Mouse (Mus musculus) gastrocnemius, adult 18-20 months (tissue): ENCODE measurements around the gene Efcc1. TPM values are rescaled to one million over a fixed set of nuclear protein-coding genes. Genes with fewer than 3 reads are reported as not detected.

Source experiments
- DNase-seq: peaks from one replicate; pipeline ENCODE4 v3.0.0; 2021; ENCODE audit warnings: low spot score
- long read RNA-seq, 2 experiments: library from polyadenylated mRNA; stranded (forward); transcript quantifications; one replicate each; pipeline ENCODE4 v2.0.0; 2021
- total RNA-seq, 2 experiments: library from RNA; stranded (reverse); gene quantifications; 2 replicates each; pipeline ENCODE4 v1.2.3; 2021

Gene Efcc1
- total RNA-seq: under 1 TPM; 0.66 to 0.74 TPM
- long read RNA-seq, experiment 1, partial matches to known transcripts: 0 of 2 reads
- long read RNA-seq, experiment 1, other reads (novel, unspliced or antisense): 2 of 2 reads
- long read RNA-seq, experiment 2, partial matches to known transcripts: 0 of 1 reads
- long read RNA-seq, experiment 2, other reads (novel, unspliced or antisense): 0 of 1 reads

DNA sequence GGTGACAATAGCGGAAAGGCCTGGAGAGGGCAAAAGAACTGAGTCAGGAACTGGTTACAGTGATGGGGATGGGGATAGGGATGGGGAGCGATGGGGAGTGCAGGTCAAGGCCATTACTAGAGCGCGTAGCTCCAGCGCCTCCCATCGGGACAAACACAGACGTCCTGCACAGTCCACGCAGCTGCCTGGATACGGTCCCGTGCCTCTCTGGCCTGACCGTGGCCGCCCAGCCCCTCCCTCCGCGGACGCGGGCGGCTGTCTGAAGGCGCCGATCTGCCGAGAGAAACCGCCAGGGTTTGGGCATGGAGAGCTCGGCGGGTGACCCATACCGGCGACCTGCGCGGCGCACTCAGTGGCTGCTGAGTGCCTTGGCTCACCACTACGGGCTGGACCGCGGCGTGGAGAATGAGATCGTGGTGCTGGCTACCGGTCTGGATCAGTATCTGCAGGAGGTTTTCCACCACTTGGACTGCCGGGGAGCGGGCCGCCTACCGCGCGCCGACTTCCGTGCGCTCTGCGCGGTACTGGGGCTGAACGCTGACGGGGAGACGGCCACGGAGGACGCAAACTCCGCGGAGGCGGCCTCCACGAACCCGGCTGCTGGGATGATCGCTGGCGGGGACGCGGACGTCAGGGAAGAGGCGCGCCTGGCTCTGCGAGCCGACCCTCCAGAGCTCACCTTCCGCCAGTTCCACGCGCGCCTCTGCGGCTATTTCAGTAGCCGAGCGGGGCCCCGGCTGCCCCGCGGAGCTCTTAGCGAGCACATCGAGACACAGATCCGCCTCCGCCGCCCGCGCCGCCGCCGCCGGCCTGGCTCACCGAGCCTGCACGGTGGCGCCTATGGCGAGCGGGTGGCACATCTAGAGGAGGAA lies at the start of gene Efcc1:
TSS of gene Efcc1 (plus strand) at position 279 of the 872 bp plus-strand sequence.
- DNase-seq: peak; percentile 54

DNA sequence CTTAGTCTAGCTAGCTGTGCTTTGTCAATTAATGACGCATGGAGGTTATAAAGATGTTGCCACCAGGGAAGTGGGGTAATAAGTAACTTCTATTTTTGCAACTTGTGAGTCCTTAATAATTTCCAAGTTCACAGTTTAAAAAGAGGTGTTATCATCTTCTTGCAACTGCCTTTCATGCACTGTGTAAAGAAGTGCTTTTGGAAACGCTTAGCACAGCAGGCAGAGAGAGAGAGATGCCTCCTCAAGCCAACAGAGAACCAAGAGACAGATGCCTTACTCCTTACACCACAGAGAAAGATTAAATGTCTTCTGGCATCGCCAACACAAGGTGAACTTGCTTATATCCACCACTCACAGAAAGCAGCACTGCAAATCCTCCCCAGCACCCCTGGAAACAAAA lies 34.7 kb upstream of the Efcc1 start:
- DNase-seq: no peak

DNA sequence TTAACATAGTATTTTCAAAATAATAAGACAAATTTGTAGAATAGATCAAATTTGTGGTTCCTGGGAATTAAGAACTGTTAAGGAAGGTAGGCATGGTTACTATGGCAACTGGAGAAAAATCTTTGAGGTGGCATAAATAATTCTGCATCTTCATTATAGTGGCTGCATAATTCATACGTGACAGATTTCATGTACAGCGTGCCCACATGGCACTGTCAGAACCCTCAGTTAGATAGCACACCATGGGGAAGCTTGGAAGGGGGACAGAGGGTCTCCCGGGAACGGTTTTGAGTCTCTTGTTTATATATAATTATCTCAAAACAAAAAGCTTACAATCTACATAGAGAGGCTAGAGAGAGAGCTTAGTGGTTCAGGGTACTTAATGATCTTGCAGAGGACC lies 34.1 kb upstream of the Efcc1 start:
- no peak for DNase-seq

- peak; percentile 17 for DNase-seq
These were observed 24.4 kb upstream of the Efcc1 start for GRCm38 (mm10) chr6:87706246-87706645.

- no peak for DNase-seq
These were observed 18.4 kb upstream of the Efcc1 start for GRCm38 (mm10) chr6:87712311-87712710.

DNA sequence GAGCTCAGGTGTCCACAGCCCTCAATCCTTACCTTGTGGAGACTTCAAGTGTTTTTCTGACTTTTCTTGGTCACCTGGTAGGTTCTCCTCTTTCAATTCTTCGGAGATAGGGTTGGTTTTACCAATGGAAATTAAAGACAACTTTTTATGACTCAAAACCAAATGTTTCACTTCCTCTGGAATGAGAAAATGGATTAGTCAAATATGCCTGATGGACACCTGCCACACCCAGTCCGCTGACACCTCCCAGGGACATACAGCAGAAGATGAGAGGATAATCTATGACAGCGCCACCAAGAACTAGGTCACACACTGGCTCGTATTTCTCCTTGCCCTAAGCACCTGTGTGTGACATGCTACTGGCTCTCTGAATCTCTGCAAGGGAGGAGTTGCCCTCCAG lies 16.6 kb upstream of the Efcc1 start:
- no peak for DNase-seq

DNA sequence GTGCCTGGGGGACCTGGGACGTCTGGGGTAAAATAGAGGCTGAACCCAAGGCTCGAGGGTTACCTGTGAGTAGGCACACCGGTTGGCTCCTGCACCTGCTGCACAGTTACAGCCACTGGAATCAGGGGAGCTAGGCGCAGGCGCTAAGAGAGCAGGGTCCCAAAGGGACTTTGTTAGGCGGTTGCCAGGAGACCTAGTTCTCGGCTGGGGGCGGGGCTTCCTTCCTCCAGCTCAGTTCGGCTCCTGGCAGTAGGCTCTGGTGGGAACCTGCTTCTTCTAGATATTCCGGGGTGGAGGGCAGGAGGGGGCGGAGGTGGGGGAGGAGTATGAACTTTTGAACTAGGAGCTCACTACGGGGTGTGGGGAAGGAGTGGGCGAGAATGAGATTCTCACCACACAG lies 8.0 kb upstream of the Efcc1 start:
- no peak for DNase-seq

- no peak for DNase-seq
These were observed 5.3 kb upstream of the Efcc1 start for GRCm38 (mm10) chr6:87725267-87725912.

DNA sequence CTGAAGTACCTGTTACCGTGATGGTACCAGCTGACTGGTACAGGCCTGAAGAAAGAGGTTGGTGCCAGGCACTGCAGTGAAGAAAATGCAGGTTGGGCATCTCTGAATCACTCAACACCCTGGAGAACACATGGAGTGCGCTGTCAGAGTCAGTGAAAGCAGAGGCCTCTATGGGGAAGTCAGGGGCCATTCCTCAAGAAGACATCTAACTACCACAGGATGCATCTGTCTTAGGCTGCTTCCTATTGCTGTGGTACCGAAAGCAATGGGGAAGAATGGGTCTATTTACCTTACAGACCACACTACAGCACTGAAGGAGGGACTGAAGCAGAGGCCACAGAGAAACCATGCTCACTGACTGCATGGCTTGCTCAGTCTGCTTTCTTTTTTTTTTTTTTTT lies 2.6 kb upstream of the Efcc1 start:
- DNase-seq: no peak

GRCm38 (mm10) chr6:87730141-87730540 lies 528 bp upstream of the Efcc1 start:
- no peak for DNase-seq

- DNase-seq: no peak
These were observed 910 bp downstream of the Efcc1 start for GRCm38 (mm10) chr6:87731463-87732095.

GRCm38 (mm10) chr6:87732151-87733011 lies 1.7 kb downstream of the Efcc1 start:
- DNase-seq: no peak

- DNase-seq: peak; percentile 58
These were observed 2.7 kb downstream of the Efcc1 start for GRCm38 (mm10) chr6:87733131-87733930.

DNA sequence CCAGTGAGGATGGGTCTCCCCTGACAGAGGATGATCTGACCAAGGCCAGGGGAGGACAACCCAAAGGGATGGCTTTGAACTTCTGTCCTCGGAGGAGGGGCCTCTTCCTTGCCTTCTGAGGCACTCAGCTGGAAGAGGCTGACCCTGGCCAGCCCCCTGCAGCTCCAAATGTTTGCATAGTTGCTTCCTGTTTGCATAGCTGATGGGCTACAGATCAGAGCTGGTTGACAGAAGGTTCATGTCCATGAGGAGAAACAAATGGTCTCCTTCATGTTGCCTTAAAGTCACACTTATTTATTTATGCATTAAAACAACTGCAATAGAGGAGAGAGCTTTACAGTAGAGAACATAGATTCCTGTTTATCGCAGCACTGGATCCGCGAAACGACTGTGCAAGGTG lies 3.5 kb downstream of the Efcc1 start:
- no peak for DNase-seq

GRCm38 (mm10) chr6:87736923-87737322 lies 6.3 kb downstream of the Efcc1 start:
- no peak for DNase-seq

- DNase-seq: no peak
These were observed 7.4 kb downstream of the Efcc1 start for GRCm38 (mm10) chr6:87737921-87738626.

DNA sequence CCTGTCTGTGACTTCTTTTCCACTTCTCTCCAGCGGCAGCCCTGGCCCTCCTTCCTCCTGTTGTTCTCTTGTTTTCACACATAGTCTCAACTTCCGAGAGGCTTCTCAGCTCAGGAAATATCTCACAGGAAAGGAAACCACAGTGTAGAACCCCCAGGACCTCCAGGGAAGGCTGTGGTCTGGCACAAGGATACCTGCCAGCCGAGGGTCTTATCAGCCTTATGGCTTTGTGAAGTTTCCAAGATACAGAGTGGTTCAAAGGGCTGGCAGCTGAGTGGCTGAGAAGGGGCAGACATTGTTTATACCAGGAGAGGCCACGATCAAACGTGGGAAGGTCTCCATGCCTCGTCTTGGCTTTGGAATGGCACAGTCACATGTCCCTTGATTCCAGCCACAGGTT lies 9.2 kb downstream of the Efcc1 start:
- no peak for DNase-seq

DNA sequence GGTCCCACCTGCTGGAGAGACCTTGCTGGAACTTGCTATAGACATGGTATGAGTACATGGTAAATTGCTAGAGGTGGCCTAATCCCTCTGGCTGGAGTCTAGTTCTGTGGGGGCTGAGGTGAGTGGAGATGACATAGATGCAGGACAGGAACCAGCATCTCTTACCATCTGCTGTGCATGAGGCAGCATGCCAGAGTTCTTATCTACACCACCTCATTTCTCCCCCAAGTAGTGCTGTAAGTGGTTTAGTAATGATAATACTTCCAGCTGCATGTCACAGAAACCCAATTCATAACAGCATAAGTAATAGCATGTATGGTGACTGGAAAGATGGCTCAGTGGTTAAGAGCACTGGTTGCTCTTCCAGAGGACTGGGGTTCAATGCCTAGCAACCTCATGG lies 9.8 kb downstream of the Efcc1 start:
- DNase-seq: no peak

GRCm38 (mm10) chr6:87741978-87742377 lies 11.3 kb downstream of the Efcc1 start:
- DNase-seq: no peak

DNA sequence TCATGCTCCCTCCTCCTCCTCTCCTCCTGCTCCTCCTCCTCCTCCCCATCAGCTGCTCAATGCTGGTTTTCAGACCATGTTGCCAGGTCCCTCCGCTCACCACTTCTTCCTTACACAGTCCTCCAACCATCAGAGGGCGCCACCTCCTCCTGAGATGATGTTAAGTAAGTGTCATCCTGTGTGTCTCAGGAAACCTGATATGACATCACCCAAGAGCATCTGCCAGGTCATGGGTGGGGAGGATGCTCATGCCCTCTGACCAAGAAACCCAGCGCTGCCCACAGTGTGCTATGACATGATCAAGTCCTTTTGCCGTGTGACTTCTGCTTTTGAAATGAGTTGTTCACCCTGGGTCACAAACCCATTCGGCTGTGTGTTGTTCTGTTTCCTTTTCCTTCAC lies 12.1 kb downstream of the Efcc1 start:
- peak; percentile 29 for DNase-seq
